Mouse (Mus musculus) cerebellum, adult (tissue): ENCODE results near the gene Gm10439.
"Not testable (repeated sequence)": the region's sequence is repeated elsewhere in the genome, so short reads cannot be mapped to it uniquely, and the experiment has no call there.

ENCODE experiments used
- ATAC-seq: cut with Nextera tagmentation; 2 replicates; pipeline ENCODE4 v1.9.2; 2017; ENCODE audit warnings: mild to moderate bottlenecking, moderate library complexity, mixed read lengths; ENCODE audit not compliant: insufficient number of reproducible peaks, low FRiP score, low TSS enrichment

The Gm10439 gene

GRCm38 (mm10) chrX:149594270-149594669 lies at the start of gene Gm10439:
TSS of gene Gm10439 (plus strand) at chrX:149594570.
- ATAC-seq, result not testable (repeated sequence)
